Comparison of ENCODE assay signal across 7 mouse cellular contexts in the genomic region with DNA sequence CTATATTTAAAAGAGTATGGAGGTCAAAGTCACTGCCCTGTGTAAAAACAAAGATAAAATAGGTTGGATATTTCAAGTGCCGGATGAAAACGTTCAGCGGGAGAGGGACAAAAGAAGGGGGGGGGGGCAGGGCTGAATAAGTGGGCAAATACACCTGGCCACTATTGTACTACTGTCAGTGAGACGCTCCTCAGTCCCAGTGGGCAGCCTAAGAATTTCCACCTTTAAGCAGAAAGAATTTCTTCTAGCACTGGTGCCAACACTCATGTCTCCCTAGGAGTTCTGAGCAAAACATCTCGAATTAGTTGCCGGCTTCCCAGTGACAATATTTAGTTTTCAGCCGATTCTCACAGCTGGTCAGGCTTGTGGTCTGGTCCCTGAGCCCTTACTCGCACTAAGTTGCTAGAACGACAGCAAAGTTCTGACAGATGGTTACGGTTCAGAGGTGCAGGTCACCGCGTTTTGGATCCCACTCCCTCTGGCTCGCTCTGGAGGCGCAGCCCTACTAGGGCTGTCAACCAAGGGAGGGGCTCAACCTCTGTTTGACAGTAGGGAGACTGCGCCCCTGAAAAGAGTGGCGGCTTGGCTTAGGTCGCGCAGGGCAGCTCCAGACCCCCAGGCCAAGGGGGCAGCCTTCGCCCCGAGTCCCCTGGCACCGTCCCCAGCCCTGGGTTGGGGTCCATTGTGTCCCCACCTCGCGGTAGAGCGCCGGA. TPM values are rescaled to one million over a fixed set of nuclear protein-coding genes. Genes with fewer than 3 reads are reported as not detected.
DNase-seq lines count a peak whose midpoint lies in the region; ATAC-seq and TF ChIP-seq lines count a peak whose summit lies in the region.

No protein-coding gene starts in this region.

- peak overlapping the region; percentile 76 for H3K4me2 ChIP-seq in embryonic facial prominence, embryonic 12.5 days (replicated peaks)
- H3K4me2 ChIP-seq in intestine, embryonic 15.5 days (replicated peaks) = peak overlapping the region; percentile 75
- peak overlapping the region; percentile 79 for H3K4me2 ChIP-seq in midbrain, postnatal 0 days (ENCODE audit: low read depth, low read length, poor library complexity, severe bottlenecking)

- no peaks in the 10 kb centered on the region for H3K27me3 ChIP-seq in embryonic facial prominence, embryonic 12.5 days
- H3K27me3 ChIP-seq in intestine, embryonic 15.5 days (replicated peaks) = no peaks in the 10 kb centered on the region
- H3K27me3 ChIP-seq in midbrain, postnatal 0 days (ENCODE audit: insufficient read depth, low read length) = no peaks in the 10 kb centered on the region

- peak overlapping the region; percentile 87 for H3K4me3 ChIP-seq in embryonic facial prominence, embryonic 12.5 days
- peak overlapping the region; percentile 94 for H3K4me3 ChIP-seq in intestine, embryonic 15.5 days (replicated peaks)
- H3K4me3 ChIP-seq in midbrain, postnatal 0 days (ENCODE audit: low read depth, low read length) = peak overlapping the region; percentile 95

- H3K4me1 ChIP-seq in embryonic facial prominence, embryonic 12.5 days = peaks cover 5% of the 10 kb centered on the region; the same call in 1 of the 2 replicates
- H3K4me1 ChIP-seq in intestine, embryonic 15.5 days (replicated peaks) = no peaks in the 10 kb centered on the region
- H3K4me1 ChIP-seq in midbrain, postnatal 0 days (ENCODE audit: insufficient read depth, low read length) = no peaks in the 10 kb centered on the region

- no peaks in the 10 kb centered on the region for H3K9me3 ChIP-seq in embryonic facial prominence, embryonic 12.5 days
- H3K9me3 ChIP-seq in intestine, embryonic 15.5 days = no peaks in the 10 kb centered on the region
- no peaks in the 10 kb centered on the region for H3K9me3 ChIP-seq in midbrain, postnatal 0 days (ENCODE audit: low read length)

- 10% methylated on average over 25 of the region's 25 CpGs for WGBS in embryonic facial prominence, embryonic 12.5 days
- WGBS in intestine, embryonic 15.5 days = 2% methylated on average over 25 of the region's 25 CpGs
- 6% methylated on average over 25 of the region's 25 CpGs for WGBS in midbrain, postnatal 0 days

- peak; percentile 22; the same call in 1 of the 2 replicates for TF ChIP-seq CTCF in midbrain, postnatal 0 days (IDR thresholded peaks at IDR 0.05)

- ATAC-seq in embryonic facial prominence, embryonic 12.5 days (ENCODE audit: insufficient number of reproducible peaks, insufficient read depth, low FRiP score, low TSS enrichment) = peak; percentile 83
- ATAC-seq in intestine, embryonic 15.5 days = peak; percentile 86
- ATAC-seq in midbrain, postnatal 0 days (ENCODE audit: low FRiP score) = peak; percentile 84

- peak overlapping the region; percentile 89 for H3K27ac ChIP-seq in embryonic facial prominence, embryonic 12.5 days
- peak overlapping the region; percentile 89 for H3K27ac ChIP-seq in intestine, embryonic 15.5 days
- peak overlapping the region; percentile 85 for H3K27ac ChIP-seq in midbrain, postnatal 0 days (ENCODE audit: low read depth, low read length)

- peaks cover 10% of the 10 kb centered on the region for H3K36me3 ChIP-seq in embryonic facial prominence, embryonic 12.5 days
- peaks cover 4% of the 10 kb centered on the region; the same call in 1 of the 2 replicates for H3K36me3 ChIP-seq in intestine, embryonic 15.5 days
- H3K36me3 ChIP-seq in midbrain, postnatal 0 days (ENCODE audit: insufficient read depth, low read length) = peaks cover 8% of the 10 kb centered on the region; the same call in 1 of the 2 replicates

- H3K9ac ChIP-seq in embryonic facial prominence, embryonic 12.5 days = peak overlapping the region; percentile 81
- H3K9ac ChIP-seq in intestine, embryonic 15.5 days = peak overlapping the region; percentile 94
- H3K9ac ChIP-seq in midbrain, postnatal 0 days (replicated peaks; ENCODE audit: low read length, poor library complexity, severe bottlenecking) = peak overlapping the region; percentile 93

- peak; percentile 14 to 46 for DNase-seq in right cerebral cortex, adult 2 months (ENCODE audit: low spot score in 2 of 2)
- DNase-seq in right cerebral cortex, adult 18-20 months = no peak
- DNase-seq in midbrain, postnatal 0 days (ENCODE audit: low spot score) = peak; percentile 15
- DNase-seq in adrenal gland, adult 18-20 months (ENCODE audit: low spot score in 2 of 2) = no peak
- DNase-seq in right cerebral cortex, postnatal 25 days = no peak

RNA-seq across cellular contexts. Expression of a gene that starts 0.5 kb away (rescaled TPM):
- 29.8 and 30.4 TPM in 2 replicates for polyA plus RNA-seq in embryonic facial prominence, embryonic 12.5 days (2016; fragmentation: Nextera tagmentation; extraction: Ambion mirVana)
- polyA plus RNA-seq in intestine, embryonic 15.5 days (2015; fragmentation: Nextera tagmentation; extraction: Ambion mirVana) = 28.5 and 28.9 TPM in 2 replicates
- total RNA-seq in midbrain, postnatal 0 days (2014; rRNA removed) = 22.2 and 33.4 TPM in 2 replicates
- 27.2 and 27.5 TPM in 2 replicates for polyA plus RNA-seq in midbrain, postnatal 0 days (2015; fragmentation: Nextera tagmentation; extraction: Ambion mirVana)
- 10 to 100 TPM; 23.9 to 24.1 TPM for total RNA-seq in adrenal gland, adult 18-20 months (2021)

RNA-seq across cellular contexts. Expression of a gene that starts 59.4 kb away (rescaled TPM):
- 1,101 and 1,116 TPM in 2 replicates for polyA plus RNA-seq in embryonic facial prominence, embryonic 12.5 days (2016; fragmentation: Nextera tagmentation; extraction: Ambion mirVana)
- polyA plus RNA-seq in intestine, embryonic 15.5 days (2015; fragmentation: Nextera tagmentation; extraction: Ambion mirVana) = 888 and 1,051 TPM in 2 replicates
- 82.4 and 110 TPM in 2 replicates for total RNA-seq in midbrain, postnatal 0 days (2014; rRNA removed)
- polyA plus RNA-seq in midbrain, postnatal 0 days (2015; fragmentation: Nextera tagmentation; extraction: Ambion mirVana) = 566 and 596 TPM in 2 replicates
- total RNA-seq in adrenal gland, adult 18-20 months (2021) = 100 to 1,000 TPM; 442 to 451 TPM

RNA-seq across cellular contexts. Expression of a gene that starts 59.7 kb away (rescaled TPM):
- polyA plus RNA-seq in embryonic facial prominence, embryonic 12.5 days (2016; fragmentation: Nextera tagmentation; extraction: Ambion mirVana) = 120 and 122 TPM in 2 replicates
- 107 and 111 TPM in 2 replicates for polyA plus RNA-seq in intestine, embryonic 15.5 days (2015; fragmentation: Nextera tagmentation; extraction: Ambion mirVana)
- 62.6 and 63.2 TPM in 2 replicates for total RNA-seq in midbrain, postnatal 0 days (2014; rRNA removed)
- polyA plus RNA-seq in midbrain, postnatal 0 days (2015; fragmentation: Nextera tagmentation; extraction: Ambion mirVana) = 162 and 177 TPM in 2 replicates
- total RNA-seq in adrenal gland, adult 18-20 months (2021) = 10 to 100 TPM; 82.3 to 82.5 TPM

Comparison
In these comparisons a context has a peak if more than half of its experiments do, and no peak if none do; other contexts are left out.
1. DNase-seq: peak in right cerebral cortex, adult 2 months (2 of 2) and midbrain, postnatal 0 days (single experiment); none in right cerebral cortex, adult 18-20 months (single experiment), adrenal gland, adult 18-20 months (0 of 2) and right cerebral cortex, postnatal 25 days (single experiment).
2. Peak in every context shown above with its lines, with median percentiles within 50 percentile points of each other: ATAC-seq, H3K27ac ChIP-seq, H3K4me2 ChIP-seq, H3K4me3 ChIP-seq and H3K9ac ChIP-seq.